Mouse (Mus musculus): ENCODE results near the gene Rhbdf2.

DNA sequence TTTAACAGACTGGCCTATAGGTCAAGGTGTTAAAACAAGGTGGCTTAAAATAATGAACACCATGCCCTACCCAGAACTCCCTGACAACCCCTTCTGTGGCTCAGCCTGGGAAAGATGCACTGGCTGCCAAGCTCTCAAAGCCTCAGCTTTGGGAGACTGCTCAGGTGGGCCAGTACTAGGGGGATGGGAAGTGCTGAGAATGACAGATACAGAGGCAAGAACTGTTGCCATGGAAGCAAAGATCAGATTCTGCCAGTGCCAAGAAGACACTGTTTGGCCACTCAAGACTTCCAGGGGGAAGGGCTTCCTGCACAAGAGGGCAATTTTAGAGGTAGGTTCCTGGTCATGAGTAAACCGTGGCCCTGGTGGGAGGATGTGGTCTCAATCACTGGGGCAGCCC, 71.2 kb downstream of the Rhbdf2 start:
- TF ChIP-seq CTCF (conservative IDR thresholded peaks at IDR 0.05; ENCODE audit: low read length) = no peak
- TF ChIP-seq POU5F1 (IDR thresholded peaks at IDR 0.05; ENCODE audit: borderline replicate concordance, low read length) = no peak
- no peak for TF ChIP-seq NANOG (IDR thresholded peaks at IDR 0.05; ENCODE audit: borderline replicate concordance, low read length)
